Mouse (Mus musculus) brain, embryonic 14.5 days (tissue): Measurements from ENCODE around the gene Slc2a5.

ENCODE experiments used
- CTCF ChIP-seq: fragments of 200-500 bp; IDR thresholded peaks from 2 replicates; pipeline ENCODE4 v1.5.1; 2012; ENCODE audit warnings: inconsistent platforms, mild to moderate bottlenecking, moderate library complexity, borderline replicate concordance; ENCODE audit not compliant: insufficient read depth, insufficient read length; ENCODE audit errors: extremely low read depth
- POLR2A ChIP-seq: fragments of 200-500 bp; IDR thresholded peaks from 2 replicates; pipeline ENCODE4 v1.6.1; 2012; ENCODE audit warnings: mild to moderate bottlenecking, inconsistent platforms, borderline replicate concordance; ENCODE audit not compliant: poor library complexity, insufficient read depth, insufficient read length, severe bottlenecking; ENCODE audit errors: extremely low read depth

DNA sequence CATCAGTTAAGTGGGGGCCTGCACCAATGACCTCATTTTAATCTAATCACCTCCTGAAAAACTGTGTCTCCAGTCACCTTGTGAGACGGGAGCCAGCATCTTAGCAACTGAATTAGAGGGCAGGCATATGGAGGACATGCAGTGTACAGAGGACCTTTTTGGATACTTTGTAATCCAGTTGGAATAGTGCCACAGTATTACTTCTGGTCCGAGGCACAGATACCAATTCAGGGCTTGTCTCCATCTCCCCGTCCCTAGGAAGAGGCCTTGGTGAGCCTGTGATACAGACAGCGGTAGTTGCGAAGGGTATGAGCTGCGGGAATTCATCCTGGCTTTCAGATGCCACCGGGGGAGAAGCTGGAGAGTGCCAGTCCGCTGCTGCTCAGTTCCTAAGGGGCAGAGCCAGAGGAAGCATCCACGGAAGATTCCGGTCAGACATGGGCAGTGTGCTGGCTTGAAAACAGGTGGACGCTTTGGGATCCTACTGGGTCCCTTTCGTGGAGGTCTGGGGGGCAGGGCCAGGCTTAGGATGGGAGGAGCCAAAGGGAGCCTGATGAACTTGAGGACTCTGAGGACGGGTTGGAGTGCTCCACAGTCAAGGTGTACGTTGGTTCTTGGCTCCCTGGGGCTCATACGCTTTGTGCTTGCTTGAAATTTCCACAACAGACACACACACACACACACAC lies 46.5 kb upstream of the Slc2a5 start:
- TF ChIP-seq CTCF (no peak), POLR2A (no peak)
